In genomic region chr14:86869536-86869935, GRCm38 (mm10) we compare ENCODE assay signal across 8 mouse cellular contexts.
DNase-seq lines count a peak whose midpoint lies in the region; ATAC-seq and TF ChIP-seq lines count a peak whose summit lies in the region.
"Had no signal": no experiment of that assay in that cellular context is flagged by ENCODE, and none has a peak within 500 bp of the region (broad histone marks: within the 10 kb centered on the region; RNA-seq: fewer than 3 reads in every experiment).

No protein-coding gene starts in this region.

- no peak overlapping the region for H3K9ac ChIP-seq in liver, embryonic 14.5 days (replicated peaks)
- H3K9ac ChIP-seq: heart, embryonic 15.5 days had no signal

- no peak for TF ChIP-seq POLR2A in thymus, adult 2 months (IDR thresholded peaks at IDR 0.05; ENCODE audit: control insufficient read depth, extremely low read depth, insufficient read depth, low read length, poor library complexity)
- no peak for TF ChIP-seq POLR2A in small intestine, adult 2 months (IDR thresholded peaks at IDR 0.05; ENCODE audit: low read depth, low read length)

- H3K27ac ChIP-seq in thymus, adult 2 months (ENCODE audit: control insufficient read depth, insufficient read depth, low read length) = no peak overlapping the region
- H3K27ac ChIP-seq in liver, embryonic 14.5 days = no peak overlapping the region
- no peak overlapping the region for H3K27ac ChIP-seq in small intestine, adult 2 months (ENCODE audit: insufficient read depth, low read depth, low read length)
- H3K27ac ChIP-seq: heart, embryonic 15.5 days had no signal

- ATAC-seq in common myeloid progenitor, adult 5-6 weeks (replicated peaks; ENCODE audit: low read depth, poor library complexity, severe bottlenecking) = peak; percentile 58; the same call in 1 of the 2 replicates
- peak; percentile 52 for ATAC-seq in inflammation-experienced regulatory T-cells, adult 6 months
- ATAC-seq in liver, embryonic 14.5 days (ENCODE audit: insufficient read depth) = no peak

- 97% methylated on average over 5 of the region's 5 CpGs for WGBS in thymus, adult 2 months
- WGBS in liver, embryonic 14.5 days (ENCODE audit: insufficient replicate concordance) = 84% methylated on average over 5 of the region's 5 CpGs
- 74% methylated on average over 5 of the region's 5 CpGs for whole genome bisulfite sequencing in small intestine, adult 2 months

- DNase-seq in thymus, postnatal 25 days = peak; percentile 6
- no peak for DNase-seq in thymus, adult 2 months
- peak; percentile 37 to 71 for DNase-seq in adrenal gland, adult (ENCODE audit: inconsistent age in 2 of 2, low spot score in 1 of 2)
- no peak for DNase-seq in liver, embryonic 14.5 days (ENCODE audit: low read depth in 3 of 3, low spot score in 3 of 3)

- no peak overlapping the region for H3K4me3 ChIP-seq in thymus, adult 2 months (ENCODE audit: control insufficient read depth, insufficient read depth, low read length)
- H3K4me3 ChIP-seq in liver, embryonic 14.5 days (ENCODE audit: insufficient read depth in 1 of 2, low read depth in 2 of 2, low read length in 2 of 2) = no peak overlapping the region
- no peak overlapping the region for H3K4me3 ChIP-seq in small intestine, adult 2 months (ENCODE audit: low read depth, low read length)
- H3K4me3 ChIP-seq: heart, embryonic 15.5 days had no signal

- TF ChIP-seq EP300 in liver, embryonic 14.5 days (IDR thresholded peaks at IDR 0.05; ENCODE audit: low read depth) = no peak

- no peak; the same call in 1 of the 2 replicates for TF ChIP-seq CTCF in thymus, adult 2 months (IDR thresholded peaks at IDR 0.05; ENCODE audit: borderline replicate concordance, control insufficient read depth, extremely low read depth, insufficient read depth, low read length, poor library complexity)
- TF ChIP-seq CTCF in liver, embryonic 14.5 days (IDR thresholded peaks at IDR 0.05; ENCODE audit: low read depth) = peak; percentile 52
- peak; percentile 42; the same call in 1 of the 2 replicates for TF ChIP-seq CTCF in small intestine, adult 2 months (IDR thresholded peaks at IDR 0.05; ENCODE audit: extremely low read depth, insufficient read length, insufficient replicate concordance, low read depth, low read length)

- no peaks in the 10 kb centered on the region for H3K9me3 ChIP-seq in liver, embryonic 14.5 days (ENCODE audit: control insufficient read depth, low read length)
- H3K9me3 ChIP-seq: heart, embryonic 15.5 days had no signal

- no peaks in the 10 kb centered on the region for H3K27me3 ChIP-seq in thymus, adult 2 months (ENCODE audit: control insufficient read depth, insufficient read depth, low read length)
- no peaks in the 10 kb centered on the region for H3K27me3 ChIP-seq in liver, embryonic 14.5 days (ENCODE audit: control insufficient read depth, insufficient read depth, low read length)
- no peaks in the 10 kb centered on the region for H3K27me3 ChIP-seq in small intestine, adult 2 months (ENCODE audit: control insufficient read depth, insufficient read depth, low read length)
- H3K27me3 ChIP-seq: heart, embryonic 15.5 days had no signal

- H3K4me2 ChIP-seq in liver, embryonic 14.5 days (ENCODE audit: low read depth) = no peak overlapping the region
- H3K4me2 ChIP-seq: heart, embryonic 15.5 days had no signal

- no peaks in the 10 kb centered on the region for H3K4me1 ChIP-seq in thymus, adult 2 months (replicated peaks; ENCODE audit: control insufficient read depth, insufficient read depth, low read length)
- no peaks in the 10 kb centered on the region; a peak in 1 of 4 replicates for H3K4me1 ChIP-seq in liver, embryonic 14.5 days (replicated peaks; ENCODE audit: control insufficient read depth in 2 of 2, insufficient read depth in 2 of 2, low read length in 1 of 2)
- no peaks in the 10 kb centered on the region for H3K4me1 ChIP-seq in small intestine, adult 2 months (ENCODE audit: control insufficient read depth, insufficient read depth, insufficient read length, low read length)
- H3K4me1 ChIP-seq: heart, embryonic 15.5 days had no signal

- H3K36me3 ChIP-seq in thymus, adult 2 months (ENCODE audit: control insufficient read depth, insufficient read depth, low read length) = no peaks in the 10 kb centered on the region
- no peaks in the 10 kb centered on the region; the same call in 1 of the 2 replicates for H3K36me3 ChIP-seq in liver, embryonic 14.5 days (replicated peaks; ENCODE audit: control insufficient read depth, insufficient read depth, low read depth)
- no peaks in the 10 kb centered on the region for H3K36me3 ChIP-seq in small intestine, adult 2 months (ENCODE audit: control insufficient read depth, insufficient read depth, low read length)
- H3K36me3 ChIP-seq: heart, embryonic 15.5 days had no signal

Comparison
In these comparisons a context has a peak if more than half of its experiments do, and no peak if none do; other contexts are left out.
1. DNase-seq: peak in thymus, postnatal 25 days (single experiment) and adrenal gland, adult (2 of 2); none in thymus, adult 2 months (single experiment) and liver, embryonic 14.5 days (0 of 3).